Mouse (Mus musculus) heart, adult 2 months (tissue): ENCODE data around the gene Pknox2. TPM values are rescaled to one million over a fixed set of nuclear protein-coding genes. Genes with fewer than 3 reads are reported as not detected.

Source experiments
- DNase-seq, 2 experiments: peaks; one replicate each; pipeline ENCODE4 v3.0.0; 2021
- H3K27ac ChIP-seq: fragments of 200-600 bp; 2 replicates; pipeline ENCODE4 v1.8.1; 2022
- H3K27me3 ChIP-seq: fragments of 200-500 bp; 2 replicates; pipeline ENCODE4 v1.6.1; 2012; ENCODE audit warnings: mild to moderate bottlenecking, low read length, inconsistent platforms, mixed read lengths; ENCODE audit not compliant: control insufficient read depth, insufficient read depth
- H3K36me3 ChIP-seq: fragments of 200-500 bp; 2 replicates; pipeline ENCODE4 v1.6.1; 2012; ENCODE audit warnings: low read length, inconsistent platforms; ENCODE audit not compliant: control insufficient read depth, insufficient read depth
- H3K4me1 ChIP-seq: fragments of 200-500 bp; 2 replicates; pipeline ENCODE4 v1.6.1; 2011; ENCODE audit warnings: low read length; ENCODE audit not compliant: control insufficient read depth, insufficient read depth
- H3K4me3 ChIP-seq: fragments of 200-600 bp; 2 replicates; pipeline ENCODE4 v1.8.1; 2022
- H3K79me2 ChIP-seq: fragments of 200-500 bp; replicated peaks from 2 replicates; pipeline ENCODE4 v1.6.1; 2012; ENCODE audit warnings: mild to moderate bottlenecking, inconsistent platforms, low read length, moderate library complexity, mixed read lengths; ENCODE audit not compliant: control insufficient read depth, insufficient read depth
- H3K9ac ChIP-seq: fragments of 200-500 bp; 2 replicates; pipeline ENCODE4 v1.6.1; 2012; ENCODE audit warnings: low read depth, mild to moderate bottlenecking, control low read depth, inconsistent platforms, low read length, mixed read lengths
- CTCF ChIP-seq: fragments of 200-600 bp; IDR thresholded peaks from 2 replicates; pipeline ENCODE4 v1.8.1; 2022; ENCODE audit warnings: antibody characterized with exemption, mild to moderate bottlenecking, moderate library complexity
- EP300 ChIP-seq: fragments of 200-500 bp; IDR thresholded peaks from 2 replicates; pipeline ENCODE4 v1.6.1; 2011; ENCODE audit warnings: low read depth, low read length, control low read depth; ENCODE audit not compliant: insufficient read depth
- POLR2A ChIP-seq: fragments of 200-500 bp; IDR thresholded peaks from 2 replicates; pipeline ENCODE4 v1.6.1; 2011; ENCODE audit warnings: mild to moderate bottlenecking, low read depth, low read length, control low read depth; ENCODE audit not compliant: insufficient read depth
- WGBS: fragments of 180-500 bp; shearing (Covaris S2); methylation state at CpG from one replicate; pipeline ENCODE4 v1.1.7; 2018; 5-methylcytosine and 5-hydroxymethylcytosine counted together
- intact Hi-C: fragments of 180-260 bp; cut with DNase I; formaldehyde crosslinking; loops from one replicate; pipeline ENCODE4 v1.15.1; 2025
- polyA plus RNA-seq: library from polyadenylated mRNA; depleted of rRNA; stranded (reverse); fragments of >200 nt; gene quantifications from 2 replicates; pipeline ENCODE4 v1.2.3, GENCODE M21; 2012
- total RNA-seq, 2 experiments: library from RNA; stranded (reverse); gene quantifications; 2 replicates each; pipeline ENCODE4 v1.2.3; 2021

Pknox2 gene
- total and polyA plus RNA-seq, 3 experiments, result 7.8 to 9.9 (median 9.0) TPM

- H3K4me1 ChIP-seq, result no peaks in the 10 kb centered on the region; the same call in 1 of the 2 replicates
- no peak for DNase-seq
- no peaks in the 10 kb centered on the region for H3K79me2 ChIP-seq
- no peak overlapping the region for H3K9ac ChIP-seq
- no peak overlapping the region for H3K4me3 ChIP-seq
- intact Hi-C loops, result loop anchor here (10.0 kb wide), 1 partner anchor 363 kb away; no protein-coding TSS in a partner anchor
- H3K36me3 ChIP-seq, result no peaks in the 10 kb centered on the region; the same call in 1 of the 2 replicates
- peak overlapping the region; percentile 9; the same call in 1 of the 2 replicates for H3K27ac ChIP-seq
- WGBS, result 82% methylated on average over 1 of the region's 1 CpGs
- no peaks in the 10 kb centered on the region for H3K27me3 ChIP-seq
- TF ChIP-seq CTCF (peak; percentile 41), POLR2A (no peak)
Measured at GRCm38 (mm10) chr9:36961874-36962273, 185.3 kb downstream of the Pknox2 start.

GRCm38 (mm10) chr9:36961153-36961552, 186.1 kb downstream of the Pknox2 start:
- WGBS, result 69% methylated on average over 5 of the region's 5 CpGs
- H3K9ac ChIP-seq, result no peak overlapping the region

GRCm38 (mm10) chr9:36951133-36951484, 196.1 kb downstream of the Pknox2 start:
- H3K4me1 ChIP-seq, result peaks cover 8% of the 10 kb centered on the region
- no peak overlapping the region for H3K4me3 ChIP-seq
- no peaks in the 10 kb centered on the region for H3K36me3 ChIP-seq
- intact Hi-C loops, result no loop called here
- no peak for DNase-seq
- H3K27me3 ChIP-seq, result no peaks in the 10 kb centered on the region
- no peaks in the 10 kb centered on the region for H3K79me2 ChIP-seq
- TF ChIP-seq EP300, result no peak
- TF ChIP-seq POLR2A, result no peak
- TF ChIP-seq CTCF, result no peak
- 86% methylated on average over 2 of the region's 2 CpGs for WGBS
- no peak overlapping the region for H3K9ac ChIP-seq
- no peak overlapping the region for H3K27ac ChIP-seq

More at GRCm38 (mm10) chr9:36961153-36961552, 186.1 kb downstream of the Pknox2 start:
- Histone ChIP-seq H3K27me3 (no peaks in the 10 kb centered on the region), H3K36me3 (no peaks in the 10 kb centered on the region; the same call in 1 of the 2 replicates), H3K4me1 (no peaks in the 10 kb centered on the region; the same call in 1 of the 2 replicates), H3K79me2 (no peaks in the 10 kb centered on the region), H3K4me3 (no peak overlapping the region), H3K27ac (peak overlapping the region; percentile 9; the same call in 1 of the 2 replicates)
- TF ChIP-seq CTCF (no peak), POLR2A (no peak), EP300 (no peak)
- intact Hi-C loops, result loop anchor here (10.0 kb wide), 1 partner anchor 364 kb away; no protein-coding TSS in a partner anchor
- DNase-seq, result no peak

- no peak for DNase-seq
- 65% methylated on average over 14 of the region's 14 CpGs for WGBS
- intact Hi-C loops, result no loop called here
- Histone ChIP-seq H3K27me3 (no peaks in the 10 kb centered on the region), H3K36me3 (no peaks in the 10 kb centered on the region), H3K4me3 (no peak overlapping the region), H3K27ac (no peak overlapping the region), H3K79me2 (no peaks in the 10 kb centered on the region), H3K9ac (no peak overlapping the region), H3K4me1 (peaks cover 8% of the 10 kb centered on the region)
- no peak for TF ChIP-seq CTCF
- TF ChIP-seq POLR2A, result no peak
- no peak for TF ChIP-seq EP300
Measured at GRCm38 (mm10) chr9:36950271-36951132, 196.7 kb downstream of the Pknox2 start.

GRCm38 (mm10) chr9:36948181-36948580, 199.0 kb downstream of the Pknox2 start:
- intact Hi-C loops, result no loop called here
- no peak overlapping the region for H3K4me3 ChIP-seq

DNA sequence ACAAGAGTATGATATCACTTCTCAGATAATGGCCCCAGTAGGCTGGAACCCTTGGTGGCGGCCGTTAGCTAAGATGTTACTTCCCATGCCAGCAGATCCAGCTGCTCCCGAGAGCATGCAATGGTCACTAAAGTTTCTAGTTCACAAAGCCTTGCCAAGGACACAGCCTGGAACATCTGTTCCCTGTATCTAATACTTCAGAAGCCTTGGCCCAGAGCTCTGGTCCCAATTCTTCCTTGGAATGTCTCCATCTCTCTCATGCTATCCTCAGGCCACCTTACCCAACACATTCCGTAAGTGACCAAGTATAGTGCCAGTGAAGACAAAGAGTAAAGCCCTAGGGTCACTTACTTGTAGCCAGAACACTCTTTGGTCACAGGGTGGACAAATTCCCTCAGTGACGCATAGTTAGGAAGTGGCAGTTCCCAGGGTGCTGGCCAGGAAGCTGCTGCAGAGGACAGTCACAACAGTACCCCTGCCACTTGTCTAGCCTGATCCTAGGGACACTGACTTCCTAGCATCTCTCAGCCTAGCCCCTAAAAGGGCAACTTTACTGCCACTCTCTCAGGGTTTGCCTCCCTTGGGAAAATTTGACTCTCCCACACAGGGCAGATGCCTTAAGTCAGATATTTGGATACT, 200.0 kb downstream of the Pknox2 start:
- intact Hi-C loops, result no loop called here
- Histone ChIP-seq H3K27me3 (no peaks in the 10 kb centered on the region), H3K36me3 (no peaks in the 10 kb centered on the region), H3K79me2 (no peaks in the 10 kb centered on the region), H3K4me3 (no peak overlapping the region), H3K9ac (no peak overlapping the region), H3K27ac (no peak overlapping the region), H3K4me1 (peaks cover 8% of the 10 kb centered on the region)
- TF ChIP-seq EP300, result peak; percentile 41; the same call in 1 of the 2 replicates
- TF ChIP-seq CTCF, result no peak
- peak; percentile 46 to 65 for DNase-seq
- WGBS, result 49% methylated on average over 5 of the region's 5 CpGs

More at GRCm38 (mm10) chr9:36948181-36948580, 199.0 kb downstream of the Pknox2 start:
- H3K27me3 ChIP-seq, result no peaks in the 10 kb centered on the region
- no peaks in the 10 kb centered on the region for H3K79me2 ChIP-seq
- TF ChIP-seq EP300, result no peak
- no peak overlapping the region for H3K9ac ChIP-seq
- H3K36me3 ChIP-seq, result no peaks in the 10 kb centered on the region
- peaks cover 8% of the 10 kb centered on the region for H3K4me1 ChIP-seq
- no peak for DNase-seq
- WGBS, result 79% methylated on average over 5 of the region's 5 CpGs
- H3K27ac ChIP-seq, result no peak overlapping the region
